In the genomic region with DNA sequence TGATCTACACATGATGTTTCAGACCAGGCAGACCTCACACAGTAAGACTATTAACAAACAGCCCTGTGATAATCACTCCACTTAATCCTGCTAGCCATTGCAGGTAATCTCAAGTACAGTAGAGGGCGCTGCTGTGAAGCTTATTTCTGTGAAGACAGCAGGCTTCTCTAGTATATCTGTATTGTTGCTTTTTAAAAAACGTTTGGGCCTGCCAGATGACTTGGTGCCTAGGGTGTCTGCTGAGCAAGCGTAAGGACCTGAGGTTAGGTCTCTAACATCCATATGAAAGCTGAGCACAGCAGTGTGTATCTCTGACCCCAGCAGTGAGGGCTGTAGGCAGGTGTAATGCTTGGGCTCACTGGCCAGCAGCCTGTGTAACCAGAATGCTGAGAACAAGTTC, we compare ENCODE assay signal across 9 mouse cellular contexts.
DNase-seq lines count a peak whose midpoint lies in the region; ATAC-seq and TF ChIP-seq lines count a peak whose summit lies in the region.
"Had no signal": no experiment of that assay in that cellular context is flagged by ENCODE, and none has a peak within 500 bp of the region (broad histone marks: within the 10 kb centered on the region; RNA-seq: fewer than 3 reads in every experiment).

No protein-coding gene starts in this region.

- no peaks in the 10 kb centered on the region for H3K36me3 ChIP-seq in embryonic facial prominence, embryonic 11.5 days (replicated peaks; ENCODE audit: control insufficient read depth, insufficient read depth, low read depth, low read length)
- H3K36me3 ChIP-seq: lung, embryonic 15.5 days had no signal

- in situ Hi-C loops in Patski (cut with MboI; ENCODE audit: low pct_unique_long_range_greater_than_20kb): loop anchor here (5.0 to 10.0 kb wide), 3 partner anchors 62 to 185 kb away; partner anchors contain the start of gene Edar

- H3K4me1 ChIP-seq in embryonic facial prominence, embryonic 11.5 days (ENCODE audit: control insufficient read depth, insufficient read depth, low read length): no peaks in the 10 kb centered on the region
- H3K4me1 ChIP-seq: lung, embryonic 15.5 days had no signal

- WGBS in embryonic facial prominence, embryonic 11.5 days: 30% methylated on average over 3 of the region's 3 CpGs

- intact Hi-C loops in heart, postnatal 10 days (cut with DNase I): loop anchor here (2.0 to 5.0 kb wide), 3 partner anchors 62 to 115 kb away; partner anchors contain the start of genes Ccdc138 and Edar
- intact Hi-C loops in left cerebral cortex, postnatal 4 days (cut with DNase I): no loop called here

- no peaks in the 10 kb centered on the region for H3K27me3 ChIP-seq in Patski
- no peaks in the 10 kb centered on the region for H3K27me3 ChIP-seq in embryonic facial prominence, embryonic 11.5 days (ENCODE audit: control insufficient read depth, insufficient read depth, low read length)
- H3K27me3 ChIP-seq: lung, embryonic 15.5 days had no signal

- H3K27ac ChIP-seq in embryonic facial prominence, embryonic 11.5 days (replicated peaks; ENCODE audit: low read depth, low read length): no peak overlapping the region
- H3K27ac ChIP-seq: lung, embryonic 15.5 days had no signal

- POLR2A ChIA-PET in Patski (lab: Charles Lee): no interaction called here

- CTCF ChIA-PET in Patski (lab: Charles Lee): interaction anchor here (1.0 to 2.6 kb wide), 10 partner anchors 35 to 123 kb away, joined by 3 to 8 read pairs (median 4); partner anchors contain the start of gene Edar

- no peak overlapping the region for H3K4me3 ChIP-seq in embryonic facial prominence, embryonic 11.5 days (ENCODE audit: low read depth, low read length)
- H3K4me3 ChIP-seq: lung, embryonic 15.5 days had no signal

- ATAC-seq in Patski: peak; percentile 86
- no peak for ATAC-seq in embryonic facial prominence, embryonic 11.5 days (replicated peaks; ENCODE audit: insufficient number of reproducible peaks, low FRiP score, low TSS enrichment, low read depth)

- peak; percentile 41 to 55 for DNase-seq in heart, postnatal 10 days
- DNase-seq in heart, adult 11 months: no peak
- DNase-seq in Patski (ENCODE audit: low read depth, low spot score): no peak
- DNase-seq in embryonic facial prominence, embryonic 11.5 days (ENCODE audit: low spot score): peak; percentile 73
- DNase-seq in induced T-regulatory cell, adult 2 months (ENCODE audit: low read depth): peak; percentile 65
- peak; percentile 41 for DNase-seq in left cerebral cortex, postnatal 4 days
- DNase-seq in naive thymus-derived CD4-positive, alpha-beta T cell, adult 2 months (ENCODE audit: low read depth): peak; percentile 39
- DNase-seq in ovary, adult 18-20 months (ENCODE audit: low spot score): no peak

- H3K4me2 ChIP-seq in embryonic facial prominence, embryonic 11.5 days (ENCODE audit: low read depth, low read length): no peak overlapping the region
- H3K4me2 ChIP-seq: lung, embryonic 15.5 days had no signal

- no peak overlapping the region for H3K9ac ChIP-seq in embryonic facial prominence, embryonic 11.5 days (replicated peaks; ENCODE audit: low read length)
- H3K9ac ChIP-seq: lung, embryonic 15.5 days had no signal

- TF ChIP-seq CTCF in Patski (IDR thresholded peaks at IDR 0.05): peak; percentile 88

- H3K9me3 ChIP-seq in embryonic facial prominence, embryonic 11.5 days (replicated peaks; ENCODE audit: control insufficient read depth, low read length): no peaks in the 10 kb centered on the region
- H3K9me3 ChIP-seq: lung, embryonic 15.5 days had no signal

Comparison
In these comparisons a context has a peak if more than half of its experiments do, and no peak if none do; other contexts are left out.
1. DNase-seq: peak in heart, postnatal 10 days (2 of 2), embryonic facial prominence, embryonic 11.5 days (single experiment), induced T-regulatory cell, adult 2 months (single experiment), left cerebral cortex, postnatal 4 days (single experiment) and naive thymus-derived CD4-positive, alpha-beta T cell, adult 2 months (single experiment); none in heart, adult 11 months (single experiment), Patski (single experiment) and ovary, adult 18-20 months (single experiment).